Mouse (Mus musculus) right cerebral cortex, postnatal 14 days (tissue): Measurements from ENCODE around the gene Car11.
A peak's percentile ranks its signal among the peaks of the same experiment; 100 is the strongest.

ENCODE experiments used
- DNase-seq: peaks from one replicate; pipeline ENCODE4 v3.0.0; 2022

Car11 gene

GRCm38 (mm10) chr7:45692364-45692763 is 7.3 kb upstream of the Car11 start:
- no peak for DNase-seq

GRCm38 (mm10) chr7:45693921-45694591 is 5.6 kb upstream of the Car11 start, which contains the start of gene Sec1:
Sec1 (minus strand) TSS chr7:45694402.
- DNase-seq = no peak

GRCm38 (mm10) chr7:45695098-45695497 is 4.5 kb upstream of the Car11 start:
- no peak for DNase-seq

- no peak for DNase-seq
Measured at GRCm38 (mm10) chr7:45697894-45698293, 1.7 kb upstream of the Car11 start.

- peak; percentile 66 for DNase-seq
Measured at GRCm38 (mm10) chr7:45700301-45701015, 815 bp downstream of the Car11 start.

GRCm38 (mm10) chr7:45701072-45701471 is 1.4 kb downstream of the Car11 start:
- DNase-seq = peak; percentile 38

- no peak for DNase-seq
Measured at GRCm38 (mm10) chr7:45701607-45702006, 2.0 kb downstream of the Car11 start.

- no peak for DNase-seq
Measured at GRCm38 (mm10) chr7:45702316-45702715, 2.7 kb downstream of the Car11 start.

GRCm38 (mm10) chr7:45702809-45703520 is 3.3 kb downstream of the Car11 start:
- no peak for DNase-seq

- no peak for DNase-seq
Measured at GRCm38 (mm10) chr7:45703521-45704033, 3.9 kb downstream of the Car11 start.

GRCm38 (mm10) chr7:45704046-45704559 is 4.5 kb downstream of the Car11 start:
- peak; percentile 71 for DNase-seq

GRCm38 (mm10) chr7:45704730-45705442 is 5.2 kb downstream of the Car11 start, which contains the start of gene Dbp:
Dbp (plus strand) TSS chr7:45705088.
- peak; percentile 98 for DNase-seq

- DNase-seq = no peak
Measured at GRCm38 (mm10) chr7:45705443-45705864, 5.8 kb downstream of the Car11 start.

- DNase-seq = peak; percentile 84
Measured at GRCm38 (mm10) chr7:45705873-45706281, 6.2 kb downstream of the Car11 start.

- DNase-seq = peak; percentile 87
Measured at GRCm38 (mm10) chr7:45706721-45707241, 7.1 kb downstream of the Car11 start.

- peak; percentile 98 for DNase-seq
Measured at GRCm38 (mm10) chr7:45707375-45707967, 7.8 kb downstream of the Car11 start.

- DNase-seq = no peak
Measured at GRCm38 (mm10) chr7:45708221-45708761, 8.6 kb downstream of the Car11 start.

GRCm38 (mm10) chr7:45709036-45709435 is 9.4 kb downstream of the Car11 start:
- no peak for DNase-seq

- DNase-seq = no peak
Measured at GRCm38 (mm10) chr7:45709677-45710355, 10.2 kb downstream of the Car11 start.

- no peak for DNase-seq
Measured at GRCm38 (mm10) chr7:45710477-45711191, 11.0 kb downstream of the Car11 start.
